Mouse (Mus musculus) forebrain, embryonic 12.5 days (tissue): ENCODE data around the gene Paqr5. TPM values are rescaled to one million over a fixed set of nuclear protein-coding genes. Genes with fewer than 3 reads are reported as not detected.

Experiments
- ATAC-seq: fragments of 200-750 bp; cut with Nextera tagmentation; 2 replicates; pipeline ENCODE4 v1.8.0; 2017; ENCODE audit warnings: moderate TSS enrichment; ENCODE audit not compliant: low FRiP score
- H3K27ac ChIP-seq: fragments of 300-500 bp; sonication (generic); 2 replicates; pipeline ENCODE4 v1.5.1; 2016; ENCODE audit warnings: mild to moderate bottlenecking
- H3K27me3 ChIP-seq: fragments of 300-500 bp; sonication (generic); 2 replicates; pipeline ENCODE4 v1.6.1; 2016; ENCODE audit warnings: mild to moderate bottlenecking
- H3K36me3 ChIP-seq: fragments of 300-500 bp; sonication (generic); replicated peaks from 2 replicates; pipeline ENCODE4 v1.6.1; 2016; ENCODE audit warnings: mild to moderate bottlenecking
- H3K4me1 ChIP-seq: fragments of 300-500 bp; sonication (generic); 2 replicates; pipeline ENCODE4 v1.6.1; 2016
- H3K4me2 ChIP-seq: fragments of 300-500 bp; sonication (generic); 2 replicates; pipeline ENCODE4 v1.6.1; 2016; ENCODE audit warnings: mild to moderate bottlenecking, moderate library complexity
- H3K4me3 ChIP-seq: fragments of 300-500 bp; sonication (generic); replicated peaks from 2 replicates; pipeline ENCODE4 v1.5.1; 2016; ENCODE audit warnings: mild to moderate bottlenecking
- H3K9ac ChIP-seq: fragments of 300-500 bp; sonication (generic); 2 replicates; pipeline ENCODE4 v1.6.1; 2016; ENCODE audit warnings: mild to moderate bottlenecking
- H3K9me3 ChIP-seq: fragments of 300-500 bp; sonication (generic); 2 replicates; pipeline ENCODE4 v1.6.1; 2016
- WGBS: fragments of 180-500 bp; shearing (Covaris S2); methylation state at CpG from one replicate; pipeline ENCODE4 v1.1.7; 2016; 5-methylcytosine and 5-hydroxymethylcytosine counted together
- polyA plus RNA-seq: library from polyadenylated mRNA; unstranded; fragments of >200 nt; fragmentation: Nextera tagmentation; extraction: Ambion mirVana; gene quantifications from 2 replicates; pipeline ENCODE4 v1.2.1, GENCODE M21; 2016

Paqr5 gene
- 0.47 and 0.56 TPM in 2 replicates for polyA plus RNA-seq

GRCm38 (mm10) chr9:62026600-62026999, at the start of gene Paqr5:
Gene Paqr5 (minus strand): TSS chr9:62026856.
- under 1% methylated on average over 32 of the region's 32 CpGs for WGBS
- peak within 1 kb of the TSS; percentile 9 for H3K9ac ChIP-seq
- H3K4me1 ChIP-seq, result peaks cover 8% of the 10 kb centered on the region
- H3K4me2 ChIP-seq, result peak within 1 kb of the TSS; percentile 62
- peak within 1 kb of the TSS; percentile 39 for H3K4me3 ChIP-seq
- ATAC-seq, result no peak
- peaks cover 44% of the 10 kb centered on the region for H3K27me3 ChIP-seq
- no peaks in the 10 kb centered on the region for H3K9me3 ChIP-seq
- no peaks in the 10 kb centered on the region for H3K36me3 ChIP-seq
- H3K27ac ChIP-seq, result no peak within 1 kb of the TSS

- H3K4me1 ChIP-seq, result no peaks in the 10 kb centered on the region
- no peaks in the 10 kb centered on the region for H3K36me3 ChIP-seq
- 90% methylated on average over 3 of the region's 3 CpGs for WGBS
- H3K9ac ChIP-seq, result no peak overlapping the region
- H3K9me3 ChIP-seq, result no peaks in the 10 kb centered on the region
- H3K27ac ChIP-seq, result no peak overlapping the region
- H3K4me2 ChIP-seq, result no peak overlapping the region
- no peaks in the 10 kb centered on the region for H3K27me3 ChIP-seq
- H3K4me3 ChIP-seq, result no peak overlapping the region
- ATAC-seq, result no peak
Measured at GRCm38 (mm10) chr9:62062234-62062633, 35.6 kb upstream of the Paqr5 start.

- Histone ChIP-seq H3K36me3 (no peaks in the 10 kb centered on the region), H3K4me3 (no peak overlapping the region), H3K27ac (no peak overlapping the region), H3K4me2 (no peak overlapping the region), H3K27me3 (no peaks in the 10 kb centered on the region), H3K9ac (no peak overlapping the region), H3K4me1 (no peaks in the 10 kb centered on the region), H3K9me3 (no peaks in the 10 kb centered on the region)
- ATAC-seq, result no peak
- 92% methylated on average over 2 of the region's 2 CpGs for WGBS
Measured at GRCm38 (mm10) chr9:62060431-62060830, 33.8 kb upstream of the Paqr5 start.

- Histone ChIP-seq H3K27ac (no peak overlapping the region), H3K4me1 (no peaks in the 10 kb centered on the region), H3K9me3 (no peaks in the 10 kb centered on the region), H3K4me2 (no peak overlapping the region), H3K27me3 (no peaks in the 10 kb centered on the region), H3K36me3 (no peaks in the 10 kb centered on the region), H3K9ac (no peak overlapping the region), H3K4me3 (no peak overlapping the region)
- no peak for ATAC-seq
- 84% methylated on average over 11 of the region's 11 CpGs for WGBS
Measured at GRCm38 (mm10) chr9:62059941-62060340, 33.3 kb upstream of the Paqr5 start.

- no peak overlapping the region for H3K4me3 ChIP-seq
- 80% methylated on average over 7 of the region's 7 CpGs for WGBS
- no peaks in the 10 kb centered on the region for H3K4me1 ChIP-seq
- H3K4me2 ChIP-seq, result no peak overlapping the region
- H3K27me3 ChIP-seq, result no peaks in the 10 kb centered on the region
- no peaks in the 10 kb centered on the region for H3K9me3 ChIP-seq
- H3K36me3 ChIP-seq, result no peaks in the 10 kb centered on the region
- H3K27ac ChIP-seq, result no peak overlapping the region
- no peak for ATAC-seq
- no peak overlapping the region for H3K9ac ChIP-seq
Measured at GRCm38 (mm10) chr9:62057881-62058506, 31.3 kb upstream of the Paqr5 start.

- no peaks in the 10 kb centered on the region for H3K4me1 ChIP-seq
- H3K36me3 ChIP-seq, result no peaks in the 10 kb centered on the region
- H3K4me2 ChIP-seq, result no peak overlapping the region
- no peak overlapping the region for H3K9ac ChIP-seq
- no peaks in the 10 kb centered on the region for H3K9me3 ChIP-seq
- H3K27ac ChIP-seq, result no peak overlapping the region
- H3K27me3 ChIP-seq, result no peaks in the 10 kb centered on the region
- no peak for ATAC-seq
- WGBS, result 93% methylated on average over 2 of the region's 2 CpGs
- H3K4me3 ChIP-seq, result no peak overlapping the region
Measured at GRCm38 (mm10) chr9:62056206-62056605, 29.6 kb upstream of the Paqr5 start.

GRCm38 (mm10) chr9:62050801-62051200, 24.1 kb upstream of the Paqr5 start:
- ATAC-seq, result no peak
- H3K4me3 ChIP-seq, result no peak overlapping the region
- no peak overlapping the region for H3K9ac ChIP-seq
- no peak overlapping the region for H3K27ac ChIP-seq
- no peaks in the 10 kb centered on the region for H3K9me3 ChIP-seq
- no peak overlapping the region for H3K4me2 ChIP-seq
- H3K4me1 ChIP-seq, result no peaks in the 10 kb centered on the region
- H3K27me3 ChIP-seq, result no peaks in the 10 kb centered on the region; the same call in 1 of the 2 replicates
- no peaks in the 10 kb centered on the region for H3K36me3 ChIP-seq
- 45% methylated on average over 4 of the region's 4 CpGs for WGBS

GRCm38 (mm10) chr9:62049166-62049565, 22.5 kb upstream of the Paqr5 start:
- no peaks in the 10 kb centered on the region for H3K36me3 ChIP-seq
- H3K9me3 ChIP-seq, result no peaks in the 10 kb centered on the region
- H3K4me3 ChIP-seq, result no peak overlapping the region
- H3K4me1 ChIP-seq, result no peaks in the 10 kb centered on the region
- H3K27ac ChIP-seq, result no peak overlapping the region
- ATAC-seq, result no peak
- H3K9ac ChIP-seq, result no peak overlapping the region
- no peak overlapping the region for H3K4me2 ChIP-seq
- no peaks in the 10 kb centered on the region; the same call in 1 of the 2 replicates for H3K27me3 ChIP-seq
- 70% methylated on average over 8 of the region's 8 CpGs for WGBS

- no peaks in the 10 kb centered on the region for H3K36me3 ChIP-seq
- H3K4me3 ChIP-seq, result no peak overlapping the region
- no peak overlapping the region for H3K9ac ChIP-seq
- ATAC-seq, result no peak
- no peaks in the 10 kb centered on the region; the same call in none of the 2 replicates for H3K27me3 ChIP-seq
- H3K9me3 ChIP-seq, result no peaks in the 10 kb centered on the region
- H3K4me2 ChIP-seq, result no peak overlapping the region
- no peak overlapping the region for H3K27ac ChIP-seq
- H3K4me1 ChIP-seq, result no peaks in the 10 kb centered on the region
- 88% methylated on average over 3 of the region's 3 CpGs for WGBS
Measured at GRCm38 (mm10) chr9:62042167-62042566, 15.5 kb upstream of the Paqr5 start.

- H3K9ac ChIP-seq, result no peak overlapping the region
- H3K4me2 ChIP-seq, result peak overlapping the region; percentile 36
- H3K27ac ChIP-seq, result no peak overlapping the region
- no peaks in the 10 kb centered on the region; the same call in none of the 2 replicates for H3K27me3 ChIP-seq
- peak; percentile 77; the same call in 1 of the 2 replicates for ATAC-seq
- no peaks in the 10 kb centered on the region for H3K9me3 ChIP-seq
- peaks cover 2% of the 10 kb centered on the region; the same call in 1 of the 2 replicates for H3K4me1 ChIP-seq
- 6% methylated on average over 20 of the region's 20 CpGs for WGBS
- H3K36me3 ChIP-seq, result no peaks in the 10 kb centered on the region
- H3K4me3 ChIP-seq, result peak overlapping the region; percentile 15; the same call in 1 of the 2 replicates
Measured at GRCm38 (mm10) chr9:62040008-62040608, 13.5 kb upstream of the Paqr5 start.

GRCm38 (mm10) chr9:62035806-62036205, 9.2 kb upstream of the Paqr5 start:
- 80% methylated on average over 1 of the region's 1 CpGs for WGBS
- Histone ChIP-seq H3K27ac (no peak overlapping the region), H3K27me3 (no peaks in the 10 kb centered on the region; the same call in 1 of the 2 replicates), H3K4me3 (no peak overlapping the region), H3K4me1 (peaks cover 5% of the 10 kb centered on the region; the same call in 1 of the 2 replicates), H3K4me2 (no peak overlapping the region), H3K9me3 (no peaks in the 10 kb centered on the region), H3K9ac (no peak overlapping the region), H3K36me3 (no peaks in the 10 kb centered on the region)
- ATAC-seq, result no peak

GRCm38 (mm10) chr9:62032206-62032605, 5.5 kb upstream of the Paqr5 start:
- Histone ChIP-seq H3K4me3 (no peak overlapping the region), H3K27me3 (peaks cover 11% of the 10 kb centered on the region), H3K9ac (no peak overlapping the region), H3K9me3 (no peaks in the 10 kb centered on the region), H3K27ac (no peak overlapping the region), H3K36me3 (no peaks in the 10 kb centered on the region), H3K4me1 (peaks cover 5% of the 10 kb centered on the region; the same call in 1 of the 2 replicates), H3K4me2 (no peak overlapping the region)
- 81% methylated on average over 3 of the region's 3 CpGs for WGBS
- no peak for ATAC-seq

GRCm38 (mm10) chr9:62028072-62028471, 1.4 kb upstream of the Paqr5 start:
- Histone ChIP-seq H3K4me2 (no peak overlapping the region), H3K27ac (no peak overlapping the region), H3K27me3 (peaks cover 44% of the 10 kb centered on the region), H3K4me1 (peaks cover 8% of the 10 kb centered on the region), H3K9ac (no peak overlapping the region), H3K9me3 (no peaks in the 10 kb centered on the region), H3K4me3 (no peak overlapping the region), H3K36me3 (no peaks in the 10 kb centered on the region)
- 52% methylated on average over 3 of the region's 3 CpGs for WGBS
- ATAC-seq, result no peak
